Mouse (Mus musculus): ENCODE data around the gene Dnajc12. TPM values are rescaled to one million over a fixed set of nuclear protein-coding genes. Genes with fewer than 3 reads are reported as not detected.
"Not testable (repeated sequence)": the region's sequence is repeated elsewhere in the genome, so short reads cannot be mapped to it uniquely, and the experiment has no call there.

Gene Dnajc12
- polyA plus RNA-seq, 1 experiment from 2014 or later: 7.2 TPM

- Histone ChIP-seq H3K27ac (no peak overlapping the region), H3K9me3 (replicated peaks) (no peaks in the 10 kb centered on the region), H3K4me2 (no peak overlapping the region), H3K9ac (no peak overlapping the region), H3K27me3 (no peaks in the 10 kb centered on the region; the same call in 1 of the 2 replicates), H3K4me3 (no peak overlapping the region), H3K4me1 (replicated peaks) (no peaks in the 10 kb centered on the region), H3K36me3 (no peaks in the 10 kb centered on the region)
- WGBS: 70% methylated on average over 5 of the region's 5 CpGs
- ATAC-seq (replicated peaks; ENCODE audit: insufficient number of reproducible peaks, insufficient read depth, low FRiP score, low read depth): no peak
Measured at GRCm38 (mm10) chr10:63352111-63352510, 30.1 kb upstream of the Dnajc12 start.

- no peak overlapping the region for H3K27ac ChIP-seq
- no peak overlapping the region for H3K4me2 ChIP-seq
- 48% methylated on average over 1 of the region's 1 CpGs for WGBS
- H3K9me3 ChIP-seq (replicated peaks): no peaks in the 10 kb centered on the region
- ATAC-seq (replicated peaks; ENCODE audit: insufficient number of reproducible peaks, insufficient read depth, low FRiP score, low read depth): no peak
- no peaks in the 10 kb centered on the region for H3K4me1 ChIP-seq (replicated peaks)
- no peak overlapping the region for H3K4me3 ChIP-seq
- no peaks in the 10 kb centered on the region for H3K27me3 ChIP-seq
- no peaks in the 10 kb centered on the region for H3K36me3 ChIP-seq
- H3K9ac ChIP-seq: no peak overlapping the region
Measured at GRCm38 (mm10) chr10:63360502-63360901, 21.7 kb upstream of the Dnajc12 start.

GRCm38 (mm10) chr10:63365918-63366455 is 16.3 kb upstream of the Dnajc12 start:
- WGBS: 66% methylated on average over 7 of the region's 7 CpGs
- Histone ChIP-seq H3K27me3 (no peaks in the 10 kb centered on the region), H3K4me3 (no peak overlapping the region; the same call in 1 of the 2 replicates), H3K36me3 (no peaks in the 10 kb centered on the region), H3K9ac (no peak overlapping the region), H3K4me2 (peak overlapping the region; percentile 8), H3K4me1 (replicated peaks) (no peaks in the 10 kb centered on the region), H3K9me3 (replicated peaks) (no peaks in the 10 kb centered on the region), H3K27ac (no peak overlapping the region)
- ATAC-seq (replicated peaks; ENCODE audit: insufficient number of reproducible peaks, insufficient read depth, low FRiP score, low read depth): no peak; the same call in 1 of the 2 replicates

GRCm38 (mm10) chr10:63367386-63367785 is 14.9 kb upstream of the Dnajc12 start:
- no peaks in the 10 kb centered on the region for H3K36me3 ChIP-seq
- no peak overlapping the region for H3K4me3 ChIP-seq
- no peak overlapping the region for H3K9ac ChIP-seq
- 74% methylated on average over 6 of the region's 6 CpGs for WGBS
- no peaks in the 10 kb centered on the region for H3K4me1 ChIP-seq (replicated peaks)
- no peak overlapping the region for H3K4me2 ChIP-seq
- no peaks in the 10 kb centered on the region for H3K9me3 ChIP-seq (replicated peaks)
- H3K27me3 ChIP-seq: no peaks in the 10 kb centered on the region
- no peak overlapping the region for H3K27ac ChIP-seq
- ATAC-seq (replicated peaks; ENCODE audit: insufficient number of reproducible peaks, insufficient read depth, low FRiP score, low read depth): no peak

GRCm38 (mm10) chr10:63368041-63368440 is 14.2 kb upstream of the Dnajc12 start:
- H3K9ac ChIP-seq: no peak overlapping the region
- no peak overlapping the region for H3K27ac ChIP-seq
- H3K36me3 ChIP-seq: no peaks in the 10 kb centered on the region
- no peaks in the 10 kb centered on the region for H3K27me3 ChIP-seq
- 75% methylated on average over 3 of the region's 3 CpGs for WGBS
- no peaks in the 10 kb centered on the region for H3K4me1 ChIP-seq (replicated peaks)
- no peak overlapping the region for H3K4me2 ChIP-seq
- no peaks in the 10 kb centered on the region for H3K9me3 ChIP-seq (replicated peaks)
- H3K4me3 ChIP-seq: no peak overlapping the region
- ATAC-seq (replicated peaks; ENCODE audit: insufficient number of reproducible peaks, insufficient read depth, low FRiP score, low read depth): no peak

GRCm38 (mm10) chr10:63376303-63376702 is 5.9 kb upstream of the Dnajc12 start:
- H3K27ac ChIP-seq: no peak overlapping the region
- no peak overlapping the region for H3K4me2 ChIP-seq
- no peak for ATAC-seq (replicated peaks; ENCODE audit: insufficient number of reproducible peaks, insufficient read depth, low FRiP score, low read depth)
- H3K4me1 ChIP-seq (replicated peaks): peaks cover 2% of the 10 kb centered on the region; the same call in 1 of the 2 replicates
- H3K9ac ChIP-seq: no peak overlapping the region
- H3K36me3 ChIP-seq: no peaks in the 10 kb centered on the region
- WGBS: 84% methylated on average over 5 of the region's 5 CpGs
- H3K27me3 ChIP-seq: no peaks in the 10 kb centered on the region
- H3K4me3 ChIP-seq: no peak overlapping the region
- no peaks in the 10 kb centered on the region for H3K9me3 ChIP-seq (replicated peaks)

- H3K9me3 ChIP-seq (replicated peaks): no peaks in the 10 kb centered on the region
- H3K36me3 ChIP-seq: no peaks in the 10 kb centered on the region
- no peak for ATAC-seq (replicated peaks; ENCODE audit: insufficient number of reproducible peaks, insufficient read depth, low FRiP score, low read depth)
- WGBS: 18% methylated on average over 9 of the region's 9 CpGs
- no peak overlapping the region for H3K4me2 ChIP-seq
- H3K9ac ChIP-seq: no peak overlapping the region
- no peaks in the 10 kb centered on the region for H3K27me3 ChIP-seq
- H3K4me3 ChIP-seq: no peak overlapping the region
- H3K27ac ChIP-seq: no peak overlapping the region
- peaks cover 8% of the 10 kb centered on the region; the same call in 1 of the 2 replicates for H3K4me1 ChIP-seq (replicated peaks)
Measured at GRCm38 (mm10) chr10:63377468-63377867, 4.8 kb upstream of the Dnajc12 start.

GRCm38 (mm10) chr10:63378948-63379680 is 3.1 kb upstream of the Dnajc12 start:
- no peak for ATAC-seq (replicated peaks; ENCODE audit: insufficient number of reproducible peaks, insufficient read depth, low FRiP score, low read depth)
- Histone ChIP-seq H3K9ac (no peak overlapping the region), H3K4me2 (no peak overlapping the region), H3K4me1 (replicated peaks) (peaks cover 8% of the 10 kb centered on the region; the same call in 1 of the 2 replicates), H3K27me3 (no peaks in the 10 kb centered on the region), H3K36me3 (no peaks in the 10 kb centered on the region), H3K27ac (no peak overlapping the region), H3K4me3 (no peak overlapping the region), H3K9me3 (replicated peaks) (no peaks in the 10 kb centered on the region)
- WGBS: 71% methylated on average over 6 of the region's 6 CpGs

GRCm38 (mm10) chr10:63381498-63382280 is 554 bp upstream of the Dnajc12 start, which contains the start of gene Sirt1:
Sirt1 (minus strand) TSS chr10:63381704.
- Histone ChIP-seq H3K9ac (peak within 1 kb of the TSS; percentile 72), H3K4me3 (peak within 1 kb of the TSS; percentile 65), H3K9me3 (replicated peaks) (no peaks in the 10 kb centered on the region), H3K4me1 (replicated peaks) (peaks cover 8% of the 10 kb centered on the region; the same call in 1 of the 2 replicates), H3K4me2 (peak within 1 kb of the TSS; percentile 92), H3K27me3 (no peaks in the 10 kb centered on the region), H3K27ac (peak within 1 kb of the TSS; percentile 70), H3K36me3 (no peaks in the 10 kb centered on the region)
- ATAC-seq (replicated peaks; ENCODE audit: insufficient number of reproducible peaks, insufficient read depth, low FRiP score, low read depth): no peak
- WGBS: 5% methylated on average over 24 of the region's 24 CpGs

GRCm38 (mm10) chr10:63385897-63386296 is 3.7 kb downstream of the Dnajc12 start:
- peak overlapping the region; percentile 70 for H3K4me3 ChIP-seq
- ATAC-seq (replicated peaks; ENCODE audit: insufficient number of reproducible peaks, insufficient read depth, low FRiP score, low read depth); H3K27me3 ChIP-seq; H3K9me3 ChIP-seq (replicated peaks); H3K36me3 ChIP-seq: not testable (repeated sequence)
- 24% methylated on average over 5 of the region's 5 CpGs for WGBS
- H3K4me2 ChIP-seq: peak overlapping the region; percentile 83
- H3K27ac ChIP-seq: peak overlapping the region; percentile 84; the same call in 1 of the 2 replicates
- peaks cover 12% of the 10 kb centered on the region; the same call in 1 of the 2 replicates for H3K4me1 ChIP-seq (replicated peaks)
- H3K9ac ChIP-seq: peak overlapping the region; percentile 66; the same call in 1 of the 2 replicates

GRCm38 (mm10) chr10:63386444-63386843 is 4.2 kb downstream of the Dnajc12 start:
- Histone ChIP-seq H3K36me3 (no peaks in the 10 kb centered on the region), H3K27ac (peak overlapping the region; percentile 84), H3K27me3 (no peaks in the 10 kb centered on the region), H3K9me3 (replicated peaks) (no peaks in the 10 kb centered on the region), H3K4me2 (peak overlapping the region; percentile 83), H3K9ac (peak overlapping the region; percentile 66), H3K4me1 (replicated peaks) (peaks cover 9% of the 10 kb centered on the region; the same call in 1 of the 2 replicates), H3K4me3 (peak overlapping the region; percentile 70)
- under 1% methylated on average over 19 of the region's 19 CpGs for WGBS
- peak; percentile 59; the same call in 1 of the 2 replicates for ATAC-seq (replicated peaks; ENCODE audit: insufficient number of reproducible peaks, insufficient read depth, low FRiP score, low read depth)

Measured in heart, embryonic 15.5 days (tissue).